Mouse (Mus musculus): ENCODE data around the gene Gm5901. TPM values are rescaled to one million over a fixed set of nuclear protein-coding genes. Genes with fewer than 3 reads are reported as not detected.
"Not testable (repeated sequence)": the region's sequence is repeated elsewhere in the genome, so short reads cannot be mapped to it uniquely, and the experiment has no call there.

Gene Gm5901
- polyA plus RNA-seq (2015; fragmentation: Nextera tagmentation; extraction: Ambion mirVana): not detected in 2 replicates

DNA sequence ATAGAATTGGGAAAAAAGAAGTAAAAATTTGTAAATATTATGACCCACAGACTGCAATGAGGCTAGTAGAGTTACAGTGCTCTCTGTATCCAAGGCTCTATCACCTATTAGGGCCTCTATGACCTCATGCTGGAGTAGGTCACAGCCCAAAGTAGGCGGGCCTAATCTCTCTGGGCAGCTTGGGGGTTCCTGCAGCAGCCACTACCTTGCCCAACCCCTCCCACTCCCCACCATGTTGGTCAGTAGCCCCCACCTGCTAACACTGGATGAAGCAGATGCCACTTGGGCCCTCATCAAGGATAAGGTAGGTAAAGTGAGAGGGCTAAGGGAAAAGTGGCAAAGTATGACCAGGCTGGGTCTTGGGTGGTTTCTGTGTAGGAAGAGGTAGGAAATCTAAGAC, at the start of gene Gm5901:
TSS of gene Gm5901 (plus strand) at position 173 of the 400 bp plus-strand sequence.
- H3K9me3 ChIP-seq (replicated peaks; ENCODE audit: control insufficient read depth, low read length): no peaks in the 10 kb centered on the region
- peaks cover 12% of the 10 kb centered on the region; the same call in 1 of the 2 replicates for H3K36me3 ChIP-seq (ENCODE audit: control insufficient read depth, insufficient read depth)
- whole genome bisulfite sequencing (ENCODE audit: insufficient replicate concordance): 72% methylated on average over 1 of the region's 1 CpGs
- ATAC-seq (ENCODE audit: low read depth): no peak
- no peak within 1 kb of the TSS for H3K4me2 ChIP-seq (ENCODE audit: low read depth, low read length)
- H3K27ac ChIP-seq (ENCODE audit: low read length): no peak within 1 kb of the TSS
- no peak within 1 kb of the TSS for H3K9ac ChIP-seq (ENCODE audit: low read depth, low read length)
- no peaks in the 10 kb centered on the region for H3K27me3 ChIP-seq (ENCODE audit: control insufficient read depth, insufficient read depth, low read depth, low read length)
- no peak within 1 kb of the TSS for H3K4me3 ChIP-seq (ENCODE audit: low read depth, low read length)
- H3K4me1 ChIP-seq (ENCODE audit: control insufficient read depth, low read depth, low read length): peaks cover 4% of the 10 kb centered on the region; the same call in 1 of the 2 replicates

DNA sequence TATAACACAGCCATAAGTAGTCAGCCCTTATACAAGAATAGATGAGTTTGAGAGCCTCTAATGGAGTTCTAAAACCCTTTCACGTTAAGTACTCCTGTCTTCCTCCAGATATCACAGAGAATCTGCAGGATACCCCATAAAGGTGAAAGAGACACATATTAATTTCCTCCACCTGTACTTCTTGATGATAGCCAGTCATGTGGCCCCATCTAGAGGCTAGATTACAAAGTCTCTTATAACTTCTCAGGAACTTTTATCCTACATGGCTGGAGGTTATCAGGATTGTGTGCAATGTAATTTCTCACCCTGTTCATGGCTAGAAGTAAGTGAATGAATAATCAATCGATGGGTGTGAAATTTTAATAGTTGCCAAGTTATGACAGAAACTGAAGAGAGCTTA, 49.5 kb upstream of the Gm5901 start:
- H3K36me3 ChIP-seq (ENCODE audit: control insufficient read depth, insufficient read depth): no peaks in the 10 kb centered on the region
- no peak overlapping the region for H3K9ac ChIP-seq (ENCODE audit: low read depth, low read length)
- ATAC-seq (ENCODE audit: low read depth): no peak
- 47% methylated on average over 2 of the region's 2 CpGs for WGBS (ENCODE audit: insufficient replicate concordance)
- H3K4me2 ChIP-seq (ENCODE audit: low read depth, low read length): no peak overlapping the region
- no peak overlapping the region for H3K27ac ChIP-seq (ENCODE audit: low read length)
- no peak overlapping the region for H3K4me3 ChIP-seq (ENCODE audit: low read depth, low read length)
- no peaks in the 10 kb centered on the region for H3K9me3 ChIP-seq (replicated peaks; ENCODE audit: control insufficient read depth, low read length)
- no peaks in the 10 kb centered on the region for H3K27me3 ChIP-seq (ENCODE audit: control insufficient read depth, insufficient read depth, low read depth, low read length)
- H3K4me1 ChIP-seq (ENCODE audit: control insufficient read depth, low read depth, low read length): no peaks in the 10 kb centered on the region

DNA sequence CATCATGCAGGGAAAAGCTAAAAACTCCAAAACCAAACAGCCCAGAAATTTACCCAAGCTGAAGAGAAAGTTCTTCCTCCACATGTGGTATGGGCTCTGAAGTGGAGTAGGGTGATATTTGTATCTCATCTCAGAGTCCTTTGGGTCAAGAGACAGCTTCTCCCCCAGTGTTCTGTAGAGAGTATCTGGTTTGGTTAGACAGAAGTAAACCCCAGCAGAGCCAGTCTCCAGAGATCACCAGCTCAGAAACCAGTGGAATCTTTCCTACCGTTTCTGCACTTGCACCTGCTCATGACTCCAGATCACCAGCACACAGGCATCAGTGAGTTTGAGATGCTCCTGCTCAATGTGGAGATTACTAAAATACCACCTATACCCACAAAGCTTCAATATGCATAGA, 40.8 kb upstream of the Gm5901 start, which contains the start of gene Olfr690:
TSS of gene Olfr690 (minus strand) at position 101 of the 400 bp plus-strand sequence.
- no peak for ATAC-seq (ENCODE audit: low read depth)
- H3K27ac ChIP-seq (ENCODE audit: low read length): no peak within 1 kb of the TSS
- WGBS (ENCODE audit: insufficient replicate concordance): 65% methylated on average over 1 of the region's 1 CpGs
- no peak within 1 kb of the TSS for H3K9ac ChIP-seq (ENCODE audit: low read depth, low read length)
- H3K4me3 ChIP-seq (ENCODE audit: low read depth, low read length): no peak within 1 kb of the TSS
- no peaks in the 10 kb centered on the region for H3K4me1 ChIP-seq (ENCODE audit: control insufficient read depth, low read depth, low read length)
- no peaks in the 10 kb centered on the region for H3K27me3 ChIP-seq (ENCODE audit: control insufficient read depth, insufficient read depth, low read depth, low read length)
- no peaks in the 10 kb centered on the region for H3K36me3 ChIP-seq (ENCODE audit: control insufficient read depth, insufficient read depth)
- H3K9me3 ChIP-seq (replicated peaks; ENCODE audit: control insufficient read depth, low read length): no peaks in the 10 kb centered on the region
- no peak within 1 kb of the TSS for H3K4me2 ChIP-seq (ENCODE audit: low read depth, low read length)

DNA sequence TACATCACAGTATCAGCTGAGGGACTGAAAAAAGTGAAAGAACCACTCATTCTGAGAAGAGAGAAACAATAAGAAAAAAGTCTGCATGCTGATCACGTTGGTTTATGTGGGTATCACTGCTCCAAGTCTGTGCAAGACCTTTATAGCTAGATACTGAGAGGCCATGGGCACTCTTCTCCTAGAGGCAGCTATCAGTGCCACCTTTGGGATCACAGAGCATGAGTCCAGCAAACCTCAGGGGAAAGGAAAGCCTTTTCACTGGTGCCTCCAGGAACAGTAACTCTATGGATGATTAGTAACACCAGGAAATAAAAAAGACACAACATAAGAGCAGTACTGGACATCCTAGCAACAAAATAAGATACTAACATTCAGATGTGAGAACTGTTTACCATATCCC, 32.7 kb upstream of the Gm5901 start, which contains the start of gene Olfr691:
TSS of gene Olfr691 (minus strand) at position 101 of the 400 bp plus-strand sequence.
- no peak for ATAC-seq (ENCODE audit: low read depth)
- 20% methylated on average over 1 of the region's 1 CpGs for WGBS (ENCODE audit: insufficient replicate concordance)
- H3K4me3 ChIP-seq (ENCODE audit: low read depth, low read length): no peak within 1 kb of the TSS
- no peaks in the 10 kb centered on the region for H3K4me1 ChIP-seq (ENCODE audit: control insufficient read depth, low read depth, low read length)
- no peaks in the 10 kb centered on the region for H3K36me3 ChIP-seq (ENCODE audit: control insufficient read depth, insufficient read depth)
- H3K9me3 ChIP-seq (replicated peaks; ENCODE audit: control insufficient read depth, low read length): no peaks in the 10 kb centered on the region
- no peaks in the 10 kb centered on the region for H3K27me3 ChIP-seq (ENCODE audit: control insufficient read depth, insufficient read depth, low read depth, low read length)
- no peak within 1 kb of the TSS for H3K4me2 ChIP-seq (ENCODE audit: low read depth, low read length)
- H3K9ac ChIP-seq (ENCODE audit: low read depth, low read length): no peak within 1 kb of the TSS
- H3K27ac ChIP-seq (ENCODE audit: low read length): no peak within 1 kb of the TSS

DNA sequence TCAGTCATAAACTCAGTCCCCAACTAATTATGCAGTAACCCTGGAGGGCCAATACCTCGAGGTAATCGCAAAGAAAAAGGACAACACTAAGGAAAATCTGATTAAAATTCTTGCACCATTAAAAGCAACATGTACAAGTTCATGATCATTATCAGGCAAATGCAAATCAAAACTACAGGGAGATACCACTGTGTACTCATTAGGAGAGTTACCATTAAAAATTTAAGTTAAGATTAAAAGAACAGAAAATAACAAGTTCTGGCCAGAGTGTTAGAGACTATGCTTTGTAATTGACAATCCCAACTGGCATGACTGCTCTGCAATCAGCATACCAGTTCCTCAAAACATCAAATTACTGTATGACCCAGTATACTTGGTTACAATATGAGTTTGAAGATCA, 32.1 kb upstream of the Gm5901 start:
- WGBS (ENCODE audit: insufficient replicate concordance): 56% methylated on average over 2 of the region's 2 CpGs
- no peaks in the 10 kb centered on the region for H3K27me3 ChIP-seq (ENCODE audit: control insufficient read depth, insufficient read depth, low read depth, low read length)
- H3K4me1 ChIP-seq (ENCODE audit: control insufficient read depth, low read depth, low read length): no peaks in the 10 kb centered on the region
- H3K9ac ChIP-seq (ENCODE audit: low read depth, low read length): no peak overlapping the region
- H3K4me3 ChIP-seq (ENCODE audit: low read depth, low read length): no peak overlapping the region
- no peak for ATAC-seq (ENCODE audit: low read depth)
- H3K36me3 ChIP-seq (ENCODE audit: control insufficient read depth, insufficient read depth): no peaks in the 10 kb centered on the region
- H3K4me2 ChIP-seq (ENCODE audit: low read depth, low read length): no peak overlapping the region
- no peaks in the 10 kb centered on the region for H3K9me3 ChIP-seq (replicated peaks; ENCODE audit: control insufficient read depth, low read length)
- H3K27ac ChIP-seq (ENCODE audit: low read length): no peak overlapping the region

DNA sequence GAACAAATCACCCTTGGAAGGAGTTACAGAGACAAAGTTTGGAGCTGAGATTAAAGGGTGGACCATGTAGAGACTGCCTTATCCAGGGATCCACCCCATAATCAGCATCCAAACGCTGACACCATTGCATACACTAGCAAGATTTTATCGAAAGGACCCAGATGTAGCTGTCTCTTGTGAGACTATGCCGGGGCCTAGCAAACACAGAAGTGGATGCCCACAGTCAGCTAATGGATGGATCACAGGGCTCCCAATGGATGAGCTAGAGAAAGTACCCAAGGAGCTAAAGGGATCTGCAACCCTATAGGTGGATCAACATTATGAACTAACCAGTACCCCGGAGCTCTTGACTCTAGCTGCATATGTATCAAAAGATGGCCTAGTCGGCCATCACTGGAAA, 18.8 kb upstream of the Gm5901 start:
- WGBS (ENCODE audit: insufficient replicate concordance): no CpG with 5 or more reads among the region's 5 CpGs

DNA sequence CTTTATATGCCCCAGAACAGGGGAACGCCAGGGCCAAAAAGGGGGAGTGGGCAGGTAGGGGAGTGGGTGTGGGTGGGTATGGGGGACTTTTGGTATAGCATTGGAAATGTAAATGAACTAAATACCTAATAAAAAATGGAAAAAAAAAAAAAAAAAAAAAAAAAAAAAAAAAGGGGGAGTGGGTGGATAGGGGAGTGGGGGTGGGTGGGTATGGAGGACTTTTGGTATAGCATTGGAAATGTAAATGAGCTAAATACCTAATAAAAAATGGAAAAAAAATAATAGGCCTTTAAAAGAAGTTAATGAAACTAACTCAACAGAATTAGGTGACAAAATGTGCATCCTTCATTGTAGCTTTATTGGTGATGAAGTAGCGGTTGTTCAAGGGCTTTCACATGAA, 18.4 kb upstream of the Gm5901 start:
- ATAC-seq (ENCODE audit: low read depth); H3K4me1 ChIP-seq (ENCODE audit: control insufficient read depth, low read depth, low read length); H3K4me2 ChIP-seq (ENCODE audit: low read depth, low read length); H3K4me3 ChIP-seq (ENCODE audit: low read depth, low read length); H3K9me3 ChIP-seq (replicated peaks; ENCODE audit: control insufficient read depth, low read length); H3K27me3 ChIP-seq (ENCODE audit: control insufficient read depth, insufficient read depth, low read depth, low read length); H3K27ac ChIP-seq (ENCODE audit: low read length); H3K9ac ChIP-seq (ENCODE audit: low read depth, low read length); H3K36me3 ChIP-seq (ENCODE audit: control insufficient read depth, insufficient read depth): not testable (repeated sequence)
- 76% methylated on average over 1 of the region's 2 CpGs for WGBS (ENCODE audit: insufficient replicate concordance)

More for the DNA sequence above, 18.8 kb upstream of the Gm5901 start:
- H3K27me3 ChIP-seq (ENCODE audit: control insufficient read depth, insufficient read depth, low read depth, low read length); H3K27ac ChIP-seq (ENCODE audit: low read length); ATAC-seq (ENCODE audit: low read depth); H3K9ac ChIP-seq (ENCODE audit: low read depth, low read length); H3K4me2 ChIP-seq (ENCODE audit: low read depth, low read length); H3K36me3 ChIP-seq (ENCODE audit: control insufficient read depth, insufficient read depth); H3K4me1 ChIP-seq (ENCODE audit: control insufficient read depth, low read depth, low read length); H3K4me3 ChIP-seq (ENCODE audit: low read depth, low read length); H3K9me3 ChIP-seq (replicated peaks; ENCODE audit: control insufficient read depth, low read length): not testable (repeated sequence)

DNA sequence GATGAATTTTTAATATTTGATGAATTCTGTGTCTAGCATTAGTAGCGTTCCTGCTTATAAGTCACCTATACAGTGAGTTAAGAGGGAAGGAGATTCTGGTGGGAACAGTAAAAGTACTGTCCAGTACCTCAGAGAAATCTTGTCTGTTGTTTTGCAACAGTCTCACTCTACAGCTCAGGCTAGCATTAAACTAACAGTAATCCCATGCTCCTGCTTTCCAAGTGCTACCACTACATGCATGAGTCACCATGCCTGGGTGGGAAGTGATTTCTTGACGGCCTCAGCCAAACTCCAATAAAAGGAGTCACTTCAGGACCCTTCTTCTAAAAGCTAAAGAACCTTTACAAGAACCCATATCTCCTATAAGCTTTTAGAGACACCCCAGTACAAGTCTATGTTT, 13.1 kb upstream of the Gm5901 start:
- no peak overlapping the region for H3K4me3 ChIP-seq (ENCODE audit: low read depth, low read length)
- WGBS (ENCODE audit: insufficient replicate concordance): 59% methylated on average over 2 of the region's 2 CpGs
- no peaks in the 10 kb centered on the region for H3K27me3 ChIP-seq (ENCODE audit: control insufficient read depth, insufficient read depth, low read depth, low read length)
- no peaks in the 10 kb centered on the region for H3K4me1 ChIP-seq (ENCODE audit: control insufficient read depth, low read depth, low read length)
- no peaks in the 10 kb centered on the region for H3K9me3 ChIP-seq (replicated peaks; ENCODE audit: control insufficient read depth, low read length)
- H3K9ac ChIP-seq (ENCODE audit: low read depth, low read length): no peak overlapping the region
- H3K4me2 ChIP-seq (ENCODE audit: low read depth, low read length): no peak overlapping the region
- ATAC-seq (ENCODE audit: low read depth): no peak
- H3K36me3 ChIP-seq (ENCODE audit: control insufficient read depth, insufficient read depth): no peaks in the 10 kb centered on the region
- H3K27ac ChIP-seq (ENCODE audit: low read length): no peak overlapping the region

DNA sequence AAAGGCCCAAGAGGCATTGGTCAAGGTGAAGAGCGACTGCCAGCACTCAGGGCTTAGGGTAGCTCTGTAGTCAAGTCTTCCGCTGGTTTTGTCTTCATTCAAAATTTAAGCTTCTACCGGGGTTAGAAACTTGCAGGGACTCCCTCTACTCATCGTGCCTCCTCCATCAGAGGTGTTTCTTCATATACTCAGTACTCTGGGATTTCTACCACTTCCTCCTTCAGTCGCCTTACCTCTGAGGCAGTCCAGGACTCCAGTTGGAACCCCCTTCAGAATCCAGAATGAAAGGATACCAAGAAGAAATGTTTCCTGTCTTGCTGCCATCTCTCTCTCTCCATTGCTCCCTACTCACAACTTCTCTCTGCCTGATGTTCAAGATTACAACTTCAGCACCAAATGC, 7.6 kb upstream of the Gm5901 start:
- Histone ChIP-seq H3K36me3 (ENCODE audit: control insufficient read depth, insufficient read depth) (0 out of 2 replicates have a peak, but pooled peaks cover 3% of the 10 kb centered on the region), H3K9ac (ENCODE audit: low read depth, low read length) (no peak overlapping the region)

More for the DNA sequence above, 7.6 kb upstream of the Gm5901 start:
- H3K4me3 ChIP-seq (ENCODE audit: low read depth, low read length): no peak overlapping the region
- H3K9me3 ChIP-seq (replicated peaks; ENCODE audit: control insufficient read depth, low read length): no peaks in the 10 kb centered on the region
- no peak overlapping the region for H3K27ac ChIP-seq (ENCODE audit: low read length)
- H3K27me3 ChIP-seq (ENCODE audit: control insufficient read depth, insufficient read depth, low read depth, low read length): no peaks in the 10 kb centered on the region
- no peaks in the 10 kb centered on the region for H3K4me1 ChIP-seq (ENCODE audit: control insufficient read depth, low read depth, low read length)
- WGBS (ENCODE audit: insufficient replicate concordance): 61% methylated on average over 5 of the region's 5 CpGs
- H3K4me2 ChIP-seq (ENCODE audit: low read depth, low read length): no peak overlapping the region
- no peak for ATAC-seq (ENCODE audit: low read depth)

Data from liver, embryonic 16.5 days (tissue).